Mouse (Mus musculus) ES-E14 (cell line): ENCODE results near the gene Dtnb. TPM values are rescaled to one million over a fixed set of nuclear protein-coding genes. Genes with fewer than 3 reads are reported as not detected.

Experiments used
- DNase-seq: peaks from one replicate; pipeline ENCODE4 v3.0.0-alpha.2; 2013; ENCODE audit warnings: low read depth, low spot score
- H3K27ac ChIP-seq: 2 replicates; pipeline ENCODE4 v1.5.1; 2012; ENCODE audit warnings: low read depth, mild to moderate bottlenecking, low read length, moderate library complexity, mixed read lengths; ENCODE audit not compliant: poor library complexity, insufficient read depth, severe bottlenecking
- H3K36me3 ChIP-seq: 2 replicates; pipeline ENCODE4 v1.6.1; 2012; ENCODE audit warnings: mild to moderate bottlenecking, low read length, moderate library complexity, mixed read lengths; ENCODE audit not compliant: control insufficient read depth, poor library complexity, insufficient read depth, severe bottlenecking
- H3K4me1 ChIP-seq, 2 experiments: fragments of 150-350 bp in 1 of 2; sonication (generic) in 1 of 2; 2 replicates each; pipeline ENCODE4 v1.6.1; 2012; ENCODE audit warnings: low read length in 2 of 2, mild to moderate bottlenecking in 1 of 2, mixed read lengths in 1 of 2; ENCODE audit not compliant: control insufficient read depth in 2 of 2, insufficient read depth in 2 of 2, poor library complexity in 1 of 2
- H3K4me3 ChIP-seq, 2 experiments: fragments of 150-350 bp in 1 of 2; sonication (generic) in 1 of 2; 2 replicates each; pipeline ENCODE4 v1.5.1; 2012; ENCODE audit warnings: low read length in 2 of 2, low read depth in 1 of 2, mild to moderate bottlenecking in 1 of 2, mixed read lengths in 1 of 2; ENCODE audit not compliant: insufficient read depth in 1 of 2, poor library complexity in 1 of 2, severe bottlenecking in 1 of 2
- H3K9ac ChIP-seq: 2 replicates; pipeline ENCODE4 v1.6.1; 2012; ENCODE audit warnings: low read depth, mild to moderate bottlenecking, low read length, mixed read lengths; ENCODE audit not compliant: poor library complexity, insufficient read depth, severe bottlenecking
- H3K9me3 ChIP-seq: fragments of 150-350 bp; sonication (generic); 2 replicates; pipeline ENCODE4 v1.6.1; 2012; ENCODE audit warnings: low read depth, mild to moderate bottlenecking, low read length; ENCODE audit not compliant: control insufficient read depth, insufficient read depth
- CHD2 ChIP-seq: IDR thresholded peaks from 2 replicates; pipeline ENCODE4 v1.6.1; 2014; ENCODE audit warnings: mild to moderate bottlenecking, low read depth, low read length, inconsistent platforms
- HCFC1 ChIP-seq: IDR thresholded peaks from 2 replicates; pipeline ENCODE4 v1.6.1; 2012; ENCODE audit warnings: low read length, inconsistent platforms, borderline replicate concordance; ENCODE audit not compliant: insufficient read depth
- MAFK ChIP-seq: IDR thresholded peaks from 2 replicates; pipeline ENCODE4 v1.6.1; 2014; ENCODE audit warnings: mild to moderate bottlenecking, low read depth, low read length, inconsistent platforms; ENCODE audit not compliant: insufficient read depth
- ZC3H11A ChIP-seq: IDR thresholded peaks from 2 replicates; pipeline ENCODE4 v1.6.1; 2012; ENCODE audit warnings: low read depth, mild to moderate bottlenecking, inconsistent platforms, low read length, borderline replicate concordance
- ZNF384 ChIP-seq: IDR thresholded peaks from 2 replicates; pipeline ENCODE4 v1.6.1; 2012; ENCODE audit warnings: low read depth, low read length, inconsistent platforms
- in situ Hi-C, 2 experiments: fragments of 600-800 bp; cut with MboI; formaldehyde crosslinking; loops; one replicate each; pipeline ENCODE4 v1.15.1; 2025; ENCODE audit warnings: low sequenced_read_pairs in 2 of 2, inconsistent platforms in 1 of 2; ENCODE audit not compliant: unreplicated experiment in 2 of 2
- total RNA-seq: library from RNA; depleted of rRNA; stranded (reverse); fragments of 300-350 nt; gene quantifications from 2 replicates; pipeline ENCODE4 v1.2.3, GENCODE M21; 2012

The Dtnb gene
- total RNA-seq, 1 experiment = 31.2 TPM

GRCm38 (mm10) chr12:3539605-3540004, 32.6 kb upstream of the Dtnb start:
- H3K4me1 ChIP-seq = no peaks in the 10 kb centered on the region
- no peaks in the 10 kb centered on the region for H3K36me3 ChIP-seq
- no peak for TF ChIP-seq ZNF384
- no peak for TF ChIP-seq HCFC1
- TF ChIP-seq ZC3H11A = no peak
- no peak for TF ChIP-seq CHD2
- no peak for TF ChIP-seq MAFK
- no peak for DNase-seq
- H3K27ac ChIP-seq = no peak overlapping the region
- no peak overlapping the region for H3K4me3 ChIP-seq
- no peaks in the 10 kb centered on the region for H3K9me3 ChIP-seq
- in situ Hi-C loops = no loop called here
- H3K9ac ChIP-seq = no peak overlapping the region

- in situ Hi-C loops = no loop called here
- no peak overlapping the region for H3K4me3 ChIP-seq
- peaks cover 0 to 3% of the 10 kb centered on the region in 2 experiments; a peak in 1 of 4 replicates for H3K4me1 ChIP-seq
- DNase-seq = no peak
- no peak overlapping the region for H3K27ac ChIP-seq
- no peak overlapping the region for H3K9ac ChIP-seq
- H3K36me3 ChIP-seq = no peaks in the 10 kb centered on the region
- no peaks in the 10 kb centered on the region for H3K9me3 ChIP-seq
- no peak for TF ChIP-seq ZC3H11A
- TF ChIP-seq ZNF384 = no peak
- no peak for TF ChIP-seq MAFK
- no peak for TF ChIP-seq CHD2
- no peak for TF ChIP-seq HCFC1
Observed at GRCm38 (mm10) chr12:3540871-3541270, 31.3 kb upstream of the Dtnb start.

GRCm38 (mm10) chr12:3545451-3545850, 26.7 kb upstream of the Dtnb start:
- no peak for DNase-seq
- no peaks in the 10 kb centered on the region for H3K9me3 ChIP-seq
- in situ Hi-C loops = no loop called here
- no peak overlapping the region for H3K9ac ChIP-seq
- TF ChIP-seq MAFK (no peak), ZC3H11A (no peak), HCFC1 (no peak), ZNF384 (no peak), CHD2 (no peak)
- H3K4me3 ChIP-seq = no peak overlapping the region
- H3K36me3 ChIP-seq = no peaks in the 10 kb centered on the region
- peaks cover 20 to 27% of the 10 kb centered on the region in 2 experiments for H3K4me1 ChIP-seq
- H3K27ac ChIP-seq = no peak overlapping the region

DNA sequence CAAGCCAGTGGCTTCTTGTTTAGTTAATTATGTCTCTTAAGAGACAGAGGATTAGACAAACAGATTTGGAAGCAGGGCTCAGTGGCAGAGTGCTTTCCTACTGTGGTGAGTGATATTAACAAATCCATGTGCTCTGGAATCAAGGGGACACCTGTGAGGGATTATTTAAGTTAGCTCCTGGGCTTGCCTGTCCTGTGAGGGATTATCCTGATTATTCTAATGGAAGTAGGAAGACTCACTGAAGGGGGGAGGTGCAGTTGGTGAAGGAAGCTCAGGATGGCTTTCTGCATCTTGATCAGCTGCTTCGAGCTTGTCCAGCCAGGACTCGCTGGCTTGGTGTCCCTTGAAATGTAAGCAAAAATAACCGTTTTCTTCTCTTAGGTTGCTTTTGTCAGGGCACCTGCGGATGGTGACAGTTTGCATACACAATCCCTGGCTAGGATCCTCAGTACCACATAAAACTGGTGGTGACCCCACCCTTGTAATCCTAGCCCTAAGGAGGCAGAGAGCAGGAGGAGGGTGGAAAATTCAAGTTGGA, 26.0 kb upstream of the Dtnb start:
- DNase-seq = no peak
- H3K36me3 ChIP-seq = no peaks in the 10 kb centered on the region
- H3K4me1 ChIP-seq = peaks cover 20 to 31% of the 10 kb centered on the region in 2 experiments
- TF ChIP-seq CHD2 (no peak), ZC3H11A (no peak), ZNF384 (no peak), HCFC1 (no peak), MAFK (no peak)
- no peak overlapping the region for H3K27ac ChIP-seq
- no peak overlapping the region for H3K4me3 ChIP-seq
- H3K9me3 ChIP-seq = no peaks in the 10 kb centered on the region
- in situ Hi-C loops = no loop called here
- no peak overlapping the region for H3K9ac ChIP-seq

DNA sequence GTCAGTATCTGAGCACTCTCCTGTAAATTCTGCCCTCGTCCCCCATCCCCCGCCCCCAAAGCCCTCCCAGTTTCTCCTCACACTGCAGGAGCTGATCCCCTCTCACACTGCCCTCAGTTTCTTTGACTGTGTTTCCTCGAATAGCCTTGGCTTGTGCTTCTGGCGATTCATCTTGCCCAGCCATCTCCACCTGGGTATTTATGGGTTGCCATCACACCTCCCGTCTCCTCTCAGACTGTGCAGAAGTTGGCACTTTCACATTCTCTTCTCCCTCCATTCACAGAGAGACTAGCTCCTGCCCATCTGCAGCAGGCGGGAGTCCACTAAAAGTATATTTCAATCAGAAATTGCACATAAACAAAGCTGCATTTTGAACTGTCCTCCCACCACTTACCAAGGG, 25.4 kb upstream of the Dtnb start:
- in situ Hi-C loops = no loop called here
- TF ChIP-seq HCFC1 (no peak), CHD2 (no peak), ZC3H11A (no peak), ZNF384 (no peak), MAFK (no peak)
- no peak overlapping the region for H3K4me3 ChIP-seq
- no peak overlapping the region for H3K9ac ChIP-seq
- H3K4me1 ChIP-seq = peaks cover 20 to 31% of the 10 kb centered on the region in 2 experiments
- H3K9me3 ChIP-seq = no peaks in the 10 kb centered on the region
- DNase-seq = no peak
- H3K27ac ChIP-seq = no peak overlapping the region
- no peaks in the 10 kb centered on the region for H3K36me3 ChIP-seq
